Mouse (Mus musculus) liver, embryonic 16.5 days (tissue): ENCODE measurements around the gene Kcnh2. TPM values are rescaled to one million over a fixed set of nuclear protein-coding genes. Genes with fewer than 3 reads are reported as not detected.

Source experiments
- ATAC-seq: fragments of 200-750 bp; cut with Nextera tagmentation; 2 replicates; pipeline ENCODE4 v1.8.0; 2017; ENCODE audit warnings: low read depth, mild to moderate bottlenecking, moderate number of reproducible peaks, moderate library complexity
- H3K27ac ChIP-seq: fragments of 300-500 bp; sonication (generic); 2 replicates; pipeline ENCODE4 v1.5.1; 2014; ENCODE audit warnings: mild to moderate bottlenecking, low read length
- H3K27me3 ChIP-seq: fragments of 300-500 bp; sonication (generic); 2 replicates; pipeline ENCODE4 v1.6.1; 2014; ENCODE audit warnings: low read depth, low read length, mixed read lengths; ENCODE audit not compliant: control insufficient read depth, insufficient read depth
- H3K36me3 ChIP-seq: fragments of 300-500 bp; sonication (generic); 2 replicates; pipeline ENCODE4 v1.6.1; 2014; ENCODE audit warnings: mild to moderate bottlenecking; ENCODE audit not compliant: control insufficient read depth, insufficient read depth
- H3K4me1 ChIP-seq: fragments of 300-500 bp; sonication (generic); 2 replicates; pipeline ENCODE4 v1.6.1; 2014; ENCODE audit warnings: low read depth, low read length, mixed read lengths; ENCODE audit not compliant: control insufficient read depth
- H3K4me2 ChIP-seq: fragments of 300-500 bp; sonication (generic); 2 replicates; pipeline ENCODE4 v1.6.1; 2014; ENCODE audit warnings: low read depth, low read length, mixed read lengths
- H3K4me3 ChIP-seq: fragments of 300-500 bp; sonication (generic); 2 replicates; pipeline ENCODE4 v1.5.1; 2014; ENCODE audit warnings: low read depth, mild to moderate bottlenecking, low read length
- H3K9ac ChIP-seq: fragments of 300-500 bp; sonication (generic); 2 replicates; pipeline ENCODE4 v1.6.1; 2014; ENCODE audit warnings: low read depth, low read length
- H3K9me3 ChIP-seq: fragments of 300-500 bp; sonication (generic); replicated peaks from 2 replicates; pipeline ENCODE4 v1.6.1; 2016; ENCODE audit warnings: low read length; ENCODE audit not compliant: control insufficient read depth
- WGBS: fragments of 180-500 bp; shearing (Covaris S2); extraction: QIAGEN DNeasy Blood & Tissue Kit; methylation state at CpG from one replicate; pipeline ENCODE4 v1.1.7; 2014; ENCODE audit not compliant: insufficient replicate concordance; 5-methylcytosine and 5-hydroxymethylcytosine counted together
- polyA plus RNA-seq: library from polyadenylated mRNA; unstranded; fragments of >200 nt; fragmentation: Nextera tagmentation; extraction: Ambion mirVana; gene quantifications from 2 replicates; pipeline ENCODE4 v1.2.1, GENCODE M21; 2015

Gene Kcnh2
- polyA plus RNA-seq, 1 experiment from 2014 or later = 0.27 TPM

GRCm38 (mm10) chr5:24320894-24321293 is 30.5 kb downstream of the Kcnh2 start:
- Histone ChIP-seq H3K9me3 (no peaks in the 10 kb centered on the region), H3K9ac (no peak overlapping the region), H3K36me3 (no peaks in the 10 kb centered on the region), H3K4me3 (no peak overlapping the region), H3K27me3 (no peaks in the 10 kb centered on the region; the same call in 1 of the 2 replicates), H3K4me2 (no peak overlapping the region), H3K4me1 (no peaks in the 10 kb centered on the region), H3K27ac (no peak overlapping the region)
- WGBS = 63% methylated on average over 5 of the region's 5 CpGs
- ATAC-seq = no peak

GRCm38 (mm10) chr5:24320467-24320813 is 31.0 kb downstream of the Kcnh2 start:
- H3K27me3 ChIP-seq = no peaks in the 10 kb centered on the region; the same call in 1 of the 2 replicates
- 33% methylated on average over 6 of the region's 6 CpGs for WGBS
- ATAC-seq = no peak
- no peak overlapping the region for H3K9ac ChIP-seq
- no peaks in the 10 kb centered on the region for H3K36me3 ChIP-seq
- H3K4me1 ChIP-seq = no peaks in the 10 kb centered on the region
- no peak overlapping the region for H3K27ac ChIP-seq
- peak overlapping the region; percentile 10 for H3K4me2 ChIP-seq
- no peak overlapping the region for H3K4me3 ChIP-seq
- H3K9me3 ChIP-seq = no peaks in the 10 kb centered on the region

GRCm38 (mm10) chr5:24319776-24320466 is 31.5 kb downstream of the Kcnh2 start:
- H3K27ac ChIP-seq = no peak overlapping the region
- no peaks in the 10 kb centered on the region; the same call in 1 of the 2 replicates for H3K27me3 ChIP-seq
- no peaks in the 10 kb centered on the region for H3K9me3 ChIP-seq
- H3K4me2 ChIP-seq = peak overlapping the region; percentile 10
- no peaks in the 10 kb centered on the region for H3K36me3 ChIP-seq
- no peak overlapping the region for H3K9ac ChIP-seq
- H3K4me1 ChIP-seq = no peaks in the 10 kb centered on the region
- no peak for ATAC-seq
- 14% methylated on average over 13 of the region's 13 CpGs for WGBS
- no peak overlapping the region for H3K4me3 ChIP-seq

- no peak overlapping the region for H3K9ac ChIP-seq
- ATAC-seq = no peak
- WGBS = 73% methylated on average over 2 of the region's 2 CpGs
These were observed 42.2 kb downstream of the Kcnh2 start for GRCm38 (mm10) chr5:24309223-24309622.

GRCm38 (mm10) chr5:24308621-24309020 is 42.8 kb downstream of the Kcnh2 start:
- Histone ChIP-seq H3K27me3 (no peaks in the 10 kb centered on the region), H3K4me2 (no peak overlapping the region), H3K9ac (no peak overlapping the region), H3K9me3 (no peaks in the 10 kb centered on the region; the same call in 1 of the 2 replicates), H3K27ac (no peak overlapping the region), H3K36me3 (no peaks in the 10 kb centered on the region), H3K4me3 (no peak overlapping the region), H3K4me1 (no peaks in the 10 kb centered on the region)
- no peak for ATAC-seq
- WGBS = 55% methylated on average over 7 of the region's 7 CpGs

More at GRCm38 (mm10) chr5:24309223-24309622, 42.2 kb downstream of the Kcnh2 start:
- no peaks in the 10 kb centered on the region for H3K36me3 ChIP-seq
- H3K9me3 ChIP-seq = no peaks in the 10 kb centered on the region; the same call in 1 of the 2 replicates
- no peaks in the 10 kb centered on the region for H3K4me1 ChIP-seq
- H3K27me3 ChIP-seq = no peaks in the 10 kb centered on the region
- no peak overlapping the region for H3K27ac ChIP-seq
- H3K4me2 ChIP-seq = no peak overlapping the region
- H3K4me3 ChIP-seq = no peak overlapping the region

GRCm38 (mm10) chr5:24307118-24307777 is 44.2 kb downstream of the Kcnh2 start:
- no peak for ATAC-seq
- H3K27me3 ChIP-seq = no peaks in the 10 kb centered on the region

GRCm38 (mm10) chr5:24303199-24303598 is 48.2 kb downstream of the Kcnh2 start:
- no peak overlapping the region for H3K9ac ChIP-seq
- ATAC-seq = no peak
- no peak overlapping the region for H3K27ac ChIP-seq
- no peak overlapping the region for H3K4me3 ChIP-seq
- no peaks in the 10 kb centered on the region for H3K36me3 ChIP-seq
- WGBS = 22% methylated on average over 3 of the region's 3 CpGs
- no peaks in the 10 kb centered on the region for H3K4me1 ChIP-seq
- no peaks in the 10 kb centered on the region for H3K9me3 ChIP-seq
- H3K27me3 ChIP-seq = no peaks in the 10 kb centered on the region
- H3K4me2 ChIP-seq = no peak overlapping the region

More at GRCm38 (mm10) chr5:24307118-24307777, 44.2 kb downstream of the Kcnh2 start:
- H3K4me3 ChIP-seq = no peak overlapping the region
- WGBS = 50% methylated on average over 5 of the region's 5 CpGs
- H3K9ac ChIP-seq = no peak overlapping the region
- H3K4me2 ChIP-seq = no peak overlapping the region
- no peaks in the 10 kb centered on the region for H3K4me1 ChIP-seq
- H3K27ac ChIP-seq = no peak overlapping the region
- H3K36me3 ChIP-seq = no peaks in the 10 kb centered on the region
- no peaks in the 10 kb centered on the region for H3K9me3 ChIP-seq

GRCm38 (mm10) chr5:24299845-24300589 is 51.4 kb downstream of the Kcnh2 start:
- Histone ChIP-seq H3K4me1 (no peaks in the 10 kb centered on the region), H3K9me3 (no peaks in the 10 kb centered on the region), H3K27me3 (no peaks in the 10 kb centered on the region), H3K4me2 (no peak overlapping the region), H3K27ac (no peak overlapping the region), H3K9ac (no peak overlapping the region), H3K36me3 (no peaks in the 10 kb centered on the region), H3K4me3 (no peak overlapping the region)
- ATAC-seq = no peak
- WGBS = 28% methylated on average over 5 of the region's 5 CpGs

- WGBS = 40% methylated on average over 3 of the region's 3 CpGs
These were observed 59.5 kb downstream of the Kcnh2 start for GRCm38 (mm10) chr5:24291954-24292353.

More at GRCm38 (mm10) chr5:24291954-24292353, 59.5 kb downstream of the Kcnh2 start:
- no peak overlapping the region for H3K4me3 ChIP-seq
- no peak overlapping the region for H3K27ac ChIP-seq
- no peak for ATAC-seq
- H3K9ac ChIP-seq = no peak overlapping the region
- H3K27me3 ChIP-seq = no peaks in the 10 kb centered on the region
- no peaks in the 10 kb centered on the region for H3K36me3 ChIP-seq
- H3K4me1 ChIP-seq = no peaks in the 10 kb centered on the region
- H3K9me3 ChIP-seq = no peaks in the 10 kb centered on the region
- H3K4me2 ChIP-seq = no peak overlapping the region
